Mouse (Mus musculus) liver, postnatal 0 days (tissue): Measurements from ENCODE around the gene Tmem266. TPM values are rescaled to one million over a fixed set of nuclear protein-coding genes. Genes with fewer than 3 reads are reported as not detected.
A peak's percentile ranks its signal among the peaks of the same experiment; 100 is the strongest.

ENCODE experiments used
- ATAC-seq: fragments of 200-750 bp; cut with Nextera tagmentation; 2 replicates; pipeline ENCODE4 v1.8.0; 2017; ENCODE audit warnings: mild to moderate bottlenecking, moderate library complexity
- DNase-seq: peaks from one replicate; pipeline ENCODE4 v3.0.0-alpha.2; 2016
- H3K27ac ChIP-seq: fragments of 300-500 bp; sonication (generic); 2 replicates; pipeline ENCODE4 v1.5.1; 2014; ENCODE audit warnings: antibody characterized with exemption, moderate library complexity, mild to moderate bottlenecking, low read depth
- H3K27me3 ChIP-seq: fragments of 300-500 bp; sonication (generic); 2 replicates; pipeline ENCODE4 v1.6.1; 2014; ENCODE audit warnings: low read length, control low read depth, mixed read lengths; ENCODE audit not compliant: insufficient read depth
- H3K36me3 ChIP-seq: fragments of 300-500 bp; sonication (generic); replicated peaks from 2 replicates; pipeline ENCODE4 v1.6.1; 2014; ENCODE audit warnings: mild to moderate bottlenecking, control low read depth, low read length, moderate library complexity, mixed read lengths; ENCODE audit not compliant: insufficient read depth
- H3K4me1 ChIP-seq: fragments of 300-500 bp; sonication (generic); 2 replicates; pipeline ENCODE4 v1.6.1; 2014; ENCODE audit warnings: antibody characterized with exemption, mild to moderate bottlenecking, control low read depth; ENCODE audit not compliant: insufficient read depth
- H3K4me2 ChIP-seq: fragments of 300-500 bp; sonication (generic); 2 replicates; pipeline ENCODE4 v1.6.1; 2014; ENCODE audit warnings: low read depth, mild to moderate bottlenecking, low read length, moderate library complexity, mixed read lengths
- H3K4me3 ChIP-seq: fragments of 300-500 bp; sonication (generic); 2 replicates; pipeline ENCODE4 v1.5.1; 2014; ENCODE audit warnings: low read depth, low read length
- H3K9ac ChIP-seq: fragments of 300-500 bp; sonication (generic); replicated peaks from 2 replicates; pipeline ENCODE4 v1.6.1; 2014; ENCODE audit warnings: mild to moderate bottlenecking, moderate library complexity
- H3K9me3 ChIP-seq: fragments of 300-500 bp; sonication (generic); 2 replicates; pipeline ENCODE4 v1.6.1; 2016; ENCODE audit warnings: mild to moderate bottlenecking, control low read depth, low read length, mixed read lengths
- CTCF ChIP-seq: sonication (generic); IDR thresholded peaks from 2 replicates; pipeline ENCODE4 v1.5.1; 2016; ENCODE audit warnings: antibody characterized with exemption, low read depth
- EP300 ChIP-seq: IDR thresholded peaks from 2 replicates; pipeline ENCODE4 v1.6.1; 2016; ENCODE audit warnings: antibody characterized with exemption, low read depth, mild to moderate bottlenecking
- whole genome bisulfite sequencing: fragments of 180-500 bp; shearing (Covaris S2); extraction: QIAGEN DNeasy Blood & Tissue Kit; methylation state at CpG from one replicate; pipeline ENCODE4 v1.1.7; 2014; ENCODE audit not compliant: insufficient replicate concordance; 5-methylcytosine and 5-hydroxymethylcytosine counted together
- polyA plus RNA-seq: library from polyadenylated mRNA; unstranded; fragments of >200 nt; fragmentation: Nextera tagmentation; extraction: Ambion mirVana; gene quantifications from 2 replicates; pipeline ENCODE4 v1.2.1, GENCODE M21; 2015

Gene Tmem266
- polyA plus RNA-seq, 1 experiment from 2014 or later: not detected

GRCm38 (mm10) chr9:55402276-55402675 lies 75.6 kb downstream of the Tmem266 start:
- H3K4me1 ChIP-seq: no peaks in the 10 kb centered on the region
- no peak for DNase-seq
- H3K27me3 ChIP-seq: no peaks in the 10 kb centered on the region
- TF ChIP-seq CTCF (no peak), EP300 (no peak)
- no peak overlapping the region for H3K9ac ChIP-seq
- WGBS: 64% methylated on average over 7 of the region's 7 CpGs
- no peak overlapping the region for H3K4me2 ChIP-seq
- ATAC-seq: no peak
- no peaks in the 10 kb centered on the region for H3K36me3 ChIP-seq
- no peaks in the 10 kb centered on the region for H3K9me3 ChIP-seq
- no peak overlapping the region for H3K27ac ChIP-seq
- H3K4me3 ChIP-seq: no peak overlapping the region

GRCm38 (mm10) chr9:55404256-55404655 lies 77.5 kb downstream of the Tmem266 start:
- no peak for TF ChIP-seq EP300
- TF ChIP-seq CTCF: no peak
- H3K4me2 ChIP-seq: no peak overlapping the region

GRCm38 (mm10) chr9:55404976-55405702 lies 78.4 kb downstream of the Tmem266 start:
- no peak for DNase-seq

More at GRCm38 (mm10) chr9:55404256-55404655, 77.5 kb downstream of the Tmem266 start:
- Histone ChIP-seq H3K9me3 (no peaks in the 10 kb centered on the region), H3K27me3 (no peaks in the 10 kb centered on the region), H3K36me3 (no peaks in the 10 kb centered on the region), H3K27ac (no peak overlapping the region), H3K4me1 (no peaks in the 10 kb centered on the region), H3K9ac (no peak overlapping the region), H3K4me3 (no peak overlapping the region)
- ATAC-seq (no peak), DNase-seq (no peak)
- 65% methylated on average over 4 of the region's 4 CpGs for WGBS

GRCm38 (mm10) chr9:55406773-55407172 lies 80.1 kb downstream of the Tmem266 start:
- Histone ChIP-seq H3K4me2 (no peak overlapping the region), H3K4me1 (no peaks in the 10 kb centered on the region), H3K9me3 (no peaks in the 10 kb centered on the region), H3K9ac (no peak overlapping the region), H3K4me3 (no peak overlapping the region), H3K27me3 (no peaks in the 10 kb centered on the region), H3K27ac (no peak overlapping the region), H3K36me3 (no peaks in the 10 kb centered on the region)
- WGBS: 84% methylated on average over 2 of the region's 2 CpGs
- TF ChIP-seq CTCF (no peak), EP300 (no peak)
- DNase-seq (no peak), ATAC-seq (no peak)

More at GRCm38 (mm10) chr9:55404976-55405702, 78.4 kb downstream of the Tmem266 start:
- no peaks in the 10 kb centered on the region for H3K9me3 ChIP-seq
- no peak overlapping the region for H3K9ac ChIP-seq
- no peaks in the 10 kb centered on the region for H3K27me3 ChIP-seq
- H3K27ac ChIP-seq: no peak overlapping the region
- WGBS: 51% methylated on average over 6 of the region's 6 CpGs
- no peak overlapping the region for H3K4me3 ChIP-seq
- TF ChIP-seq CTCF: no peak
- TF ChIP-seq EP300: no peak
- no peak overlapping the region for H3K4me2 ChIP-seq
- no peaks in the 10 kb centered on the region for H3K4me1 ChIP-seq
- H3K36me3 ChIP-seq: no peaks in the 10 kb centered on the region
- ATAC-seq: no peak

GRCm38 (mm10) chr9:55408851-55409250 lies 82.1 kb downstream of the Tmem266 start:
- Histone ChIP-seq H3K9me3 (no peaks in the 10 kb centered on the region), H3K4me3 (no peak overlapping the region), H3K4me1 (no peaks in the 10 kb centered on the region), H3K9ac (no peak overlapping the region), H3K27me3 (no peaks in the 10 kb centered on the region), H3K36me3 (no peaks in the 10 kb centered on the region), H3K4me2 (no peak overlapping the region), H3K27ac (no peak overlapping the region)
- ATAC-seq (no peak), DNase-seq (no peak)
- no peak for TF ChIP-seq EP300
- TF ChIP-seq CTCF: no peak
- WGBS: 53% methylated on average over 4 of the region's 4 CpGs

GRCm38 (mm10) chr9:55409833-55410232 lies 83.1 kb downstream of the Tmem266 start:
- Histone ChIP-seq H3K27me3 (no peaks in the 10 kb centered on the region), H3K9ac (no peak overlapping the region), H3K4me3 (no peak overlapping the region), H3K36me3 (no peaks in the 10 kb centered on the region), H3K4me2 (no peak overlapping the region), H3K4me1 (no peaks in the 10 kb centered on the region), H3K27ac (no peak overlapping the region), H3K9me3 (no peaks in the 10 kb centered on the region)
- DNase-seq: no peak
- WGBS: 40% methylated on average over 3 of the region's 3 CpGs
- no peak for ATAC-seq
- peak; percentile 35; the same call in 1 of the 2 replicates for TF ChIP-seq CTCF
- no peak for TF ChIP-seq EP300
